Mouse (Mus musculus) olfactory bulb, adult 2 months (tissue): ENCODE results near the gene Tex21.

ENCODE experiments used
- CTCF ChIP-seq: fragments of 200-500 bp; IDR thresholded peaks from 2 replicates; pipeline ENCODE4 v1.5.1; 2012; ENCODE audit warnings: low read depth, mild to moderate bottlenecking, low read length, moderate library complexity; ENCODE audit not compliant: insufficient read depth
- POLR2A ChIP-seq: fragments of 200-500 bp; IDR thresholded peaks from 2 replicates; pipeline ENCODE4 v1.6.1; 2012; ENCODE audit warnings: mild to moderate bottlenecking, low read depth, low read length, moderate library complexity; ENCODE audit not compliant: insufficient read depth

DNA sequence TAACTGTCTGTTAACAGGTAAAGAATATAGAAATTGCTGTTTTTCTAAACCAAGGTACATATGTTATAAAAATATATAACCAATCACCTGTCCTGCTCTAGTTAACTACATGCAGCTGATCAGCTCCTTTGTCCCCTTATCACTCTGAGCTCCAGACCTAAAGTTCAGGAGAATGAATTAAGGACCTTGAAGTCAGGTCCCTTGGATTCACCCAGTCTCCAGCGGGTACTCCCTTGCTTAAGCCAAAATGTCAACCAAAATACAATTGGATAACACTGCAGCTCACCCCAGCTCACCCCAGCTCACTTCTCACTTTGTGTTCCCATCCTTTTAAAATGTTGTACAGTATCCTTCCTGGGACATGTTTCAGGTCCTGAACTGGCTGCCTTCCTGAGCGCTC lies 7.0 kb upstream of the Tex21 start:
- TF ChIP-seq CTCF = no peak
- TF ChIP-seq POLR2A = no peak
